Mouse (Mus musculus) lung, postnatal 0 days (tissue): ENCODE measurements around the gene Evx1.

Experiments used
- CTCF ChIP-seq: IDR thresholded peaks from 2 replicates; pipeline ENCODE4 v1.5.1; 2016; ENCODE audit warnings: antibody characterized with exemption, mild to moderate bottlenecking
- EP300 ChIP-seq: IDR thresholded peaks from 2 replicates; pipeline ENCODE4 v1.6.1; 2016; ENCODE audit warnings: antibody characterized with exemption, mild to moderate bottlenecking, control low read depth

DNA sequence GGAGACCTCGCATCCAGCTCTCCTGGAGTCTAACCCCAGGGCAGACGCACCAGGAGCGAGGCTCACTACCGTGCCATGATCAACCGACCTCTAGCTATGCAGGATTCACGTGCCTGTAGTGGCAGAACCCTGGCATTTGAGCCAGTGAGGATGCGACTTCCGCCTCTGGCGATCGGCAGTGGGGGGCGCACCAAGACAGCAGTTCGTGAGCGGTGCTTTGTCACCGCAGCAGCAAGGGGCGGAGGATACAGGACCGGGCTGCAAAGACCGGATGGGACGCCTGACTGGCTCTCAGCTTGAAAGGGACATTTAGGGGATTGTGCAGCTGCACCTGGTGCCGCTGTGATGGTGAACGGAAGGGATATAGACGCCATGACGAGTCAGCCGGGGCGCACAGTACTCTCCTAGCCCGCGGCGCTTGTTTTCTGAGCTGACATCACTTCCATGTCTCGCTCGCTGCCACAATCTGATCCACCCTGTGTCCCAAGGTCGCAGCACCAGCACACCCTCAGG, 7.4 kb upstream of the Evx1 start:
- TF ChIP-seq CTCF (peak; percentile 88), EP300 (no peak)
